28 mouse cellular contexts compared by ENCODE assay signal in the genomic region with DNA sequence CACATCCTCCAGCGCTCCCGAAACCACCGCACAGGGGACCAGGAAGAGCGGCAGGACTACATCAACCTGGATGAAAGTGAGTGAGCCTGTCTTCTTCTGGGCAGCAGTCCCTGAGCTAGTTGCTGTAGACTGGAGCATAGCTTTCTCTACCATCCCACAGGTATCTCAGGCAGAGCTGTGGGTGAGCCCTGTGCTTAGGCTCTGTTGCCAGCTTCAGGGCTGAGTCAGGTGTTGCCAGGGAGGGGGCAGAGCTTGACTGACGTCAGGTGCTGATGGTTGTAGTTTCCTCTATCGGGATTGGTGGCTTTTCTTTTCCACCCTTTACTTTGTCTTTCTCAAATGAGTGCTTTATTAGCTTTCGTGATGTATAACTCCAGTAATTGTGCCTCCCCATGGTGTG. TPM values are rescaled to one million over a fixed set of nuclear protein-coding genes. Genes with fewer than 3 reads are reported as not detected.
DNase-seq lines count a peak whose midpoint lies in the region; ATAC-seq and TF ChIP-seq lines count a peak whose summit lies in the region.
"Had no signal": no experiment of that assay in that cellular context is flagged by ENCODE, and none has a peak within 500 bp of the region (broad histone marks: within the 10 kb centered on the region; RNA-seq: fewer than 3 reads in every experiment).

No protein-coding gene starts in this region.

- intact Hi-C loops in gastrocnemius, adult 2 months (cut with DNase I), result no loop called here

- ATAC-seq in midbrain, embryonic 13.5 days, result no peak
- no peak for ATAC-seq in midbrain, embryonic 16.5 days
- ATAC-seq: liver, embryonic 12.5 days; liver, postnatal 0 days; midbrain, embryonic 15.5 days had no signal

- TF ChIP-seq CTCF in cerebellum, adult 2 months (IDR thresholded peaks at IDR 0.05; ENCODE audit: borderline replicate concordance, insufficient read depth, low read depth, low read length), result no peak
- no peak for TF ChIP-seq CTCF in gastrocnemius, adult 2 months (IDR thresholded peaks at IDR 0.05)
- no peak for TF ChIP-seq CTCF in cortical plate, adult 2 months (IDR thresholded peaks at IDR 0.05; ENCODE audit: extremely low read depth, insufficient read depth, low read length)

- H3K27me3 ChIP-seq in cerebellum, adult 2 months (ENCODE audit: control insufficient read depth, insufficient read depth, low read length), result no peaks in the 10 kb centered on the region
- no peaks in the 10 kb centered on the region for H3K27me3 ChIP-seq in midbrain, embryonic 13.5 days
- no peaks in the 10 kb centered on the region for H3K27me3 ChIP-seq in midbrain, embryonic 16.5 days (ENCODE audit: control insufficient read depth, insufficient read depth, low read depth, low read length)
- H3K27me3 ChIP-seq: forebrain, embryonic 12.5 days; liver, embryonic 12.5 days; megakaryocyte, embryonic 14.5 days; midbrain, embryonic 15.5 days; neural tube, embryonic 12.5 days; stomach, embryonic 15.5 days had no signal

- 77% methylated on average over 7 of the region's 7 CpGs for WGBS in cerebellum, adult 2 months
- 93% methylated on average over 7 of the region's 7 CpGs for WGBS in midbrain, embryonic 13.5 days
- WGBS in midbrain, embryonic 16.5 days, result 94% methylated on average over 7 of the region's 7 CpGs

- peaks cover 33% of the 10 kb centered on the region for H3K4me1 ChIP-seq in cerebellum, adult 2 months (ENCODE audit: control insufficient read depth, insufficient read depth, low read length)
- peaks cover 29% of the 10 kb centered on the region for H3K4me1 ChIP-seq in midbrain, embryonic 13.5 days (replicated peaks)
- peaks cover 17% of the 10 kb centered on the region for H3K4me1 ChIP-seq in midbrain, embryonic 16.5 days (ENCODE audit: control insufficient read depth, insufficient read depth, low read length)
- peaks cover 8% of the 10 kb centered on the region for H3K4me1 ChIP-seq in cortical plate, adult 2 months (ENCODE audit: control insufficient read depth, insufficient read depth, low read length)

- peak overlapping the region; percentile 32; the same call in 1 of the 2 replicates for H3K9ac ChIP-seq in midbrain, embryonic 13.5 days (replicated peaks)
- no peak overlapping the region for H3K9ac ChIP-seq in midbrain, embryonic 16.5 days (ENCODE audit: low read depth, low read length)
- H3K9ac ChIP-seq: forebrain, embryonic 12.5 days; hindbrain, embryonic 14.5 days; liver, embryonic 12.5 days; liver, postnatal 0 days; midbrain, embryonic 15.5 days; neural tube, embryonic 12.5 days; stomach, embryonic 15.5 days had no signal

- no peaks in the 10 kb centered on the region; the same call in 1 of the 2 replicates for H3K9me3 ChIP-seq in midbrain, embryonic 13.5 days
- H3K9me3 ChIP-seq in midbrain, embryonic 16.5 days (replicated peaks; ENCODE audit: control insufficient read depth, low read length, poor library complexity, severe bottlenecking), result no peaks in the 10 kb centered on the region
- H3K9me3 ChIP-seq: forebrain, embryonic 12.5 days; liver, embryonic 12.5 days; megakaryocyte, embryonic 14.5 days; midbrain, embryonic 15.5 days; neural tube, embryonic 12.5 days; stomach, embryonic 15.5 days had no signal

- H3K4me3 ChIP-seq in cerebellum, adult 2 months (replicated peaks; ENCODE audit: insufficient read depth, low read depth, low read length), result no peak overlapping the region
- H3K4me3 ChIP-seq in gastrocnemius, adult 2 months, result no peak overlapping the region
- H3K4me3 ChIP-seq in midbrain, embryonic 13.5 days (replicated peaks), result no peak overlapping the region
- no peak overlapping the region for H3K4me3 ChIP-seq in midbrain, embryonic 16.5 days (ENCODE audit: low read depth, low read length)
- H3K4me3 ChIP-seq in cortical plate, adult 2 months (ENCODE audit: insufficient read depth, low read length), result no peak overlapping the region
- H3K4me3 ChIP-seq: forebrain, embryonic 12.5 days; layer of hippocampus, adult 2 months; left cerebral cortex, adult 2 months; liver, embryonic 12.5 days; megakaryocyte, embryonic 14.5 days; midbrain, embryonic 15.5 days; neural tube, embryonic 12.5 days; stomach, embryonic 15.5 days had no signal

- no peak for DNase-seq in cerebellum, adult 2 months
- DNase-seq in cerebellum, postnatal 14 days, result no peak
- no peak for DNase-seq in gastrocnemius, adult 2 months
- no peak for DNase-seq in gastrocnemius, postnatal 10 days
- no peak for DNase-seq in kidney, adult 8-10 months
- DNase-seq: adrenal gland, postnatal 14 days; cerebellum, postnatal 10 days; gastrocnemius, postnatal 36 days; heart, adult 18-20 months; heart, postnatal 36 days; kidney, adult 18-20 months; liver, postnatal 0 days; lung, postnatal 4 days; right cerebral cortex, postnatal 14 days had no signal

- 0 out of 2 replicates have a peak overlapping the region, but pooled peaks have one; percentile 9 for H3K27ac ChIP-seq in cerebellum, adult 2 months (ENCODE audit: insufficient read depth, low read length)
- H3K27ac ChIP-seq in gastrocnemius, adult 2 months, result peak overlapping the region; percentile 84
- no peak overlapping the region for H3K27ac ChIP-seq in midbrain, embryonic 13.5 days
- H3K27ac ChIP-seq in midbrain, embryonic 16.5 days (ENCODE audit: low read length), result no peak overlapping the region
- no peak overlapping the region for H3K27ac ChIP-seq in cortical plate, adult 2 months (ENCODE audit: insufficient read depth, low read length)
- H3K27ac ChIP-seq: forebrain, embryonic 12.5 days; hindbrain, embryonic 14.5 days; layer of hippocampus, adult 2 months; left cerebral cortex, adult 2 months; liver, embryonic 12.5 days; midbrain, embryonic 15.5 days; neural tube, embryonic 12.5 days; stomach, embryonic 15.5 days had no signal

- TF ChIP-seq POLR2A in cerebellum, adult 2 months (IDR thresholded peaks at IDR 0.05; ENCODE audit: borderline replicate concordance, insufficient read depth, low read length), result no peak
- peak; percentile 61; the same call in 1 of the 2 replicates for TF ChIP-seq POLR2A in cortical plate, adult 2 months (IDR thresholded peaks at IDR 0.05; ENCODE audit: extremely low read depth, insufficient read depth, low read length)

- H3K4me2 ChIP-seq in midbrain, embryonic 13.5 days (replicated peaks), result no peak overlapping the region
- no peak overlapping the region for H3K4me2 ChIP-seq in midbrain, embryonic 16.5 days (ENCODE audit: low read length)
- H3K4me2 ChIP-seq: forebrain, embryonic 12.5 days; heart, embryonic 11.5 days; hindbrain, embryonic 14.5 days; liver, embryonic 12.5 days; midbrain, embryonic 15.5 days; stomach, embryonic 15.5 days had no signal

- peaks cover 65% of the 10 kb centered on the region for H3K36me3 ChIP-seq in midbrain, embryonic 13.5 days
- peaks cover 32% of the 10 kb centered on the region for H3K36me3 ChIP-seq in midbrain, embryonic 16.5 days (ENCODE audit: control insufficient read depth, insufficient read depth, low read length)

RNA-seq across cellular contexts. Expression of a gene that starts 3.5 kb away (rescaled TPM):
- 669 and 677 TPM in 2 replicates for polyA plus RNA-seq in cerebellum, adult 2 months (2012; rRNA removed)
- total RNA-seq in gastrocnemius, adult 2 months (2021), result 100 to 1,000 TPM; 202 to 204 TPM
- total RNA-seq in gastrocnemius, postnatal 10 days (2021), result 100 to 1,000 TPM; 252 to 255 TPM
- polyA plus RNA-seq in midbrain, embryonic 13.5 days (2015; fragmentation: Nextera tagmentation; extraction: Ambion mirVana), result 419 and 462 TPM in 2 replicates
- polyA plus RNA-seq in midbrain, embryonic 16.5 days (2015; fragmentation: Nextera tagmentation; extraction: Ambion mirVana), result 543 and 556 TPM in 2 replicates
- polyA plus RNA-seq in cortical plate, adult 2 months (2012; rRNA removed), result 732 and 737 TPM in 2 replicates

RNA-seq across cellular contexts. Expression of a gene that starts 14.8 kb away (rescaled TPM):
- polyA plus RNA-seq in cerebellum, adult 2 months (2012; rRNA removed), result 958 and 983 TPM in 2 replicates
- 10 to 100 TPM; 65.5 to 99.4 TPM for total RNA-seq in gastrocnemius, adult 2 months (2021)
- total RNA-seq in gastrocnemius, postnatal 10 days (2021), result 100 to 1,000 TPM; 273 to 298 TPM
- 662 and 802 TPM in 2 replicates for polyA plus RNA-seq in midbrain, embryonic 13.5 days (2015; fragmentation: Nextera tagmentation; extraction: Ambion mirVana)
- 700 and 743 TPM in 2 replicates for polyA plus RNA-seq in midbrain, embryonic 16.5 days (2015; fragmentation: Nextera tagmentation; extraction: Ambion mirVana)
- polyA plus RNA-seq in cortical plate, adult 2 months (2012; rRNA removed), result 1,375 and 1,380 TPM in 2 replicates

RNA-seq across cellular contexts. Expression of a gene that starts 23.2 kb away (rescaled TPM):
- 1.5 TPM in 2 replicates for polyA plus RNA-seq in cerebellum, adult 2 months (2012; rRNA removed)
- under 1 TPM; 0.11 to 0.13 TPM for total RNA-seq in gastrocnemius, adult 2 months (2021)
- total RNA-seq in gastrocnemius, postnatal 10 days (2021), result under 1 TPM; 0.56 to 0.68 TPM
- polyA plus RNA-seq in midbrain, embryonic 13.5 days (2015; fragmentation: Nextera tagmentation; extraction: Ambion mirVana), result 2.3 and 2.5 TPM in 2 replicates
- 2.5 and 3.9 TPM in 2 replicates for polyA plus RNA-seq in midbrain, embryonic 16.5 days (2015; fragmentation: Nextera tagmentation; extraction: Ambion mirVana)
- 5.1 and 6.5 TPM in 2 replicates for polyA plus RNA-seq in cortical plate, adult 2 months (2012; rRNA removed)

RNA-seq across cellular contexts. Expression of a gene that starts 30.7 kb away (rescaled TPM):
- 276 and 289 TPM in 2 replicates for polyA plus RNA-seq in cerebellum, adult 2 months (2012; rRNA removed)
- 100 to 1,000 TPM; 108 to 115 TPM for total RNA-seq in gastrocnemius, adult 2 months (2021)
- total RNA-seq in gastrocnemius, postnatal 10 days (2021), result 100 to 1,000 TPM in 1 of 2 experiments, 10 to 100 TPM in 1; 99.9 to 105 TPM
- polyA plus RNA-seq in midbrain, embryonic 13.5 days (2015; fragmentation: Nextera tagmentation; extraction: Ambion mirVana), result 89.9 and 95.2 TPM in 2 replicates
- polyA plus RNA-seq in midbrain, embryonic 16.5 days (2015; fragmentation: Nextera tagmentation; extraction: Ambion mirVana), result 87.6 and 94.0 TPM in 2 replicates
- 279 and 280 TPM in 2 replicates for polyA plus RNA-seq in cortical plate, adult 2 months (2012; rRNA removed)

RNA-seq across cellular contexts. Expression of a gene that starts 46.6 kb away (rescaled TPM):
- 0.05 and 0.26 TPM in 2 replicates for polyA plus RNA-seq in cerebellum, adult 2 months (2012; rRNA removed)
- total RNA-seq in gastrocnemius, adult 2 months (2021), result not detected
- 1 to 10 TPM in 1 of 2 experiments, under 1 TPM in 1; 0.61 to 2.1 TPM for total RNA-seq in gastrocnemius, postnatal 10 days (2021)
- 0.07 TPM in 1 of 2 replicates, not detected in the other for polyA plus RNA-seq in midbrain, embryonic 13.5 days (2015; fragmentation: Nextera tagmentation; extraction: Ambion mirVana)
- 0.11 TPM in 1 of 2 replicates, not detected in the other for polyA plus RNA-seq in midbrain, embryonic 16.5 days (2015; fragmentation: Nextera tagmentation; extraction: Ambion mirVana)
- polyA plus RNA-seq in cortical plate, adult 2 months (2012; rRNA removed), result 1.1 and 4.7 TPM in 2 replicates
- polyA plus RNA-seq: embryonic facial prominence, embryonic 11.5 days; heart, embryonic 11.5 days had no signal

Comparison
In these comparisons a context has a peak if more than half of its experiments do, and no peak if none do; other contexts are left out.
1. H3K27ac ChIP-seq: peak in cerebellum, adult 2 months (single experiment) and gastrocnemius, adult 2 months (single experiment); none in midbrain, embryonic 13.5 days (single experiment), midbrain, embryonic 16.5 days (single experiment) and cortical plate, adult 2 months (single experiment).